Comparison of ENCODE assay signal across 25 mouse cellular contexts in the genomic region with DNA sequence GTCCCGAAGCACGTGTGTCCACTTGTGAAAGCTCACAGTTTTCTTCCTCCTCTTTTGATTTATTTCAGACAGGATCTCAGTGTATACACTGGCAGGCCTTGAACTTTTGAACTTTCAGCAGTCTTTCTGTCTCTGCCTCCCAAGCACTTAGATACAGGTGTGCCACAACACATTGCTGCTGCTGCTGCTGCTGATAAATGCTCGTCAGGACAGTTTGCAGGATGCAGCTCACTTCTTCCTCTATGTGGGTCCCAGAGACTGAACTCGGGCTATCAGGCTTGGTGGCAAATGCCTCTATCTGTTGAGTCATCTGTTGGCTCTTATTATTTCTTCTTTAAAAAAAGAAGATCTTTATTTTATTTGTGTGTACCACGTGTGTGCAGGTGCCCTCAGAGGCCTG.
"Had no signal": no experiment of that assay in that cellular context is flagged by ENCODE, and none has a peak within 500 bp of the region (broad histone marks: within the 10 kb centered on the region; RNA-seq: fewer than 3 reads in every experiment).

No protein-coding gene starts in this region.

- H3K27me3 ChIP-seq: limb, embryonic 12.5 days; limb, embryonic 13.5 days; limb, embryonic 15.5 days; liver, embryonic 12.5 days; liver, embryonic 13.5 days; liver, embryonic 15.5 days; lung, embryonic 15.5 days; megakaryocyte, embryonic 14.5 days; midbrain, embryonic 12.5 days; midbrain, embryonic 13.5 days; midbrain, embryonic 15.5 days had no signal

- DNase-seq: liver, embryonic 13.5 days; liver, postnatal 0 days; lung, adult 18-20 months; lung, adult 2 months; lung, embryonic 14.5 days; lung, postnatal 10 days; lung, postnatal 14 days; lung, postnatal 36 days; lung, postnatal 4 days; midbrain, embryonic 14.5 days had no signal

- H3K36me3 ChIP-seq: limb, embryonic 10.5 days; limb, embryonic 12.5 days; limb, embryonic 13.5 days; lung, embryonic 15.5 days; midbrain, embryonic 15.5 days had no signal

- H3K9me3 ChIP-seq: limb, embryonic 10.5 days; limb, embryonic 12.5 days; limb, embryonic 13.5 days; limb, embryonic 15.5 days; liver, embryonic 12.5 days; liver, embryonic 13.5 days; liver, embryonic 15.5 days; lung, embryonic 15.5 days; midbrain, embryonic 12.5 days; midbrain, embryonic 13.5 days; midbrain, embryonic 15.5 days had no signal

- H3K9ac ChIP-seq: limb, embryonic 12.5 days; limb, embryonic 13.5 days; limb, embryonic 15.5 days; liver, embryonic 13.5 days; liver, embryonic 14.5 days; liver, embryonic 15.5 days; liver, postnatal 0 days; lung, embryonic 14.5 days; lung, embryonic 15.5 days; midbrain, embryonic 12.5 days; midbrain, embryonic 13.5 days; midbrain, embryonic 15.5 days had no signal

- H3K4me3 ChIP-seq: limb, embryonic 10.5 days; limb, embryonic 12.5 days; limb, embryonic 13.5 days; limb, embryonic 15.5 days; liver, embryonic 12.5 days; liver, embryonic 13.5 days; liver, embryonic 15.5 days; lung, embryonic 15.5 days; midbrain, embryonic 10.5 days; midbrain, embryonic 12.5 days; midbrain, embryonic 13.5 days; midbrain, embryonic 15.5 days; myocyte had no signal

- H3K4me1 ChIP-seq: limb, embryonic 10.5 days; limb, embryonic 12.5 days; limb, embryonic 13.5 days; lung, embryonic 15.5 days; midbrain, embryonic 12.5 days; midbrain, embryonic 15.5 days had no signal

- H3K27ac ChIP-seq: limb, embryonic 10.5 days; limb, embryonic 12.5 days; limb, embryonic 13.5 days; limb, embryonic 15.5 days; liver, embryonic 12.5 days; liver, embryonic 13.5 days; liver, embryonic 14.5 days; liver, embryonic 15.5 days; lung, embryonic 15.5 days; macrophage; midbrain, embryonic 10.5 days; midbrain, embryonic 12.5 days; midbrain, embryonic 13.5 days; midbrain, embryonic 15.5 days had no signal
